Mouse (Mus musculus) cerebellum, adult (tissue): ENCODE data around the gene Grifin.

Source experiments
- ATAC-seq: cut with Nextera tagmentation; 2 replicates; pipeline ENCODE4 v1.9.2; 2017; ENCODE audit warnings: mild to moderate bottlenecking, moderate library complexity, mixed read lengths; ENCODE audit not compliant: insufficient number of reproducible peaks, low FRiP score, low TSS enrichment

The Grifin gene

DNA sequence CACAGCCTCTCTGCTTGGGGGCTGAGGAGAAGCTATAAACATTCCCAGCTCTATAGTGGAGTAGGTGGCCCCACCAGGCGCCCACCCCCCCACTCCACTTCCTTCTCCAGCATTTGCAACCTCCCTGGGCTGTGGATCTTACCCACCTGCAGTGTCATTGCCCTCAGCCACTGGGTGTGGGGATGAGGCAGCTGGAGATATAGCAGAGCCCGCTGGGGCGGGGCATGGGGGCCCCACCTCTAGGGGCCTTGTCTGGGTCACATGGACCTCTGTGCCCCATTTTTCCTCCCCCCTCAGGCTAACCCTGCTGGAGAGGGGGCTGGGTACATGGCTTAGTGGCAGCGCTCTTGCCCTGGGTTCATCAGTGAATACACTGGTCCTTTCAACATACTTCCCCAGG, at the start of gene Grifin:
Gene Grifin, minus strand, starts transcription at position 176 of the 400 bp plus-strand sequence.
- ATAC-seq: no peak

DNA sequence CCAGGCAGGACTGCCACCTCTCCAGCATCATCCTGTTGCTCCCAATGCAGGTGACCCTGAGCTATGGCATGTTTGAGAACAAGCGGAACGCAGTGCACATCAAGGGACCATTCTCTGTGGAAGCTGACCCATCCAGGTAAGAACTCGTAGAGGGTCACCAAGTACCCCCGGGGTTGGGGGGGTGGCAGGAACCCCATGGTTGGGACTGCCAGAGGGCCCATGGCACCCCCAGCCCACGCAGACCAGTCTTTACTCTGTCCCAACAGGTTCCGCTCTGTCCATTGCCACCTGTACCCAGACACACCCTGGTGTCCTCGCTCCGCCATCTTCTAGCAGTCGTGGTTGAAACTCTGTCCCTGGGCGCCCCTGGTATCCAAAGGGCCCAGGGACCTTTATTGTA, 49.3 kb upstream of the Grifin start:
- no peak for ATAC-seq

DNA sequence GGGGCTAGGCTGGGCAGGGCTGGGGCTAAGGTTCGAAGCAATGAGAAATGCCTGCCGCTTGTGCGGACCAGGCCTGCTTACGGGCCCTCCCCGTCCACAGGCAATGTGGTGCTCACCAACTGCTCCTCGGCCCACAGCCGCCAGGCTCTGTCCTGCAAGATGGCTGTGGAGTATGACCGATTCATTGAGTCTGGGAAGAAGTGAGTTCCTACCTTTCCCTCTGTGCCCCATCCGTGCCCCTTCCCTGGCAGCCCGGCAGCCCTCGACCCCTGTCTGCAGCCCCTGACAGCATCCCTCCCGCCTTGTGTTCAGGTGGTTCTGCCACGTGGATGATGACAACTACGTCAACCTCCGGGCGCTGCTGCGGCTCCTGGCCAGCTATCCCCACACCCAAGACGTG, 47.3 kb upstream of the Grifin start:
- no peak for ATAC-seq

DNA sequence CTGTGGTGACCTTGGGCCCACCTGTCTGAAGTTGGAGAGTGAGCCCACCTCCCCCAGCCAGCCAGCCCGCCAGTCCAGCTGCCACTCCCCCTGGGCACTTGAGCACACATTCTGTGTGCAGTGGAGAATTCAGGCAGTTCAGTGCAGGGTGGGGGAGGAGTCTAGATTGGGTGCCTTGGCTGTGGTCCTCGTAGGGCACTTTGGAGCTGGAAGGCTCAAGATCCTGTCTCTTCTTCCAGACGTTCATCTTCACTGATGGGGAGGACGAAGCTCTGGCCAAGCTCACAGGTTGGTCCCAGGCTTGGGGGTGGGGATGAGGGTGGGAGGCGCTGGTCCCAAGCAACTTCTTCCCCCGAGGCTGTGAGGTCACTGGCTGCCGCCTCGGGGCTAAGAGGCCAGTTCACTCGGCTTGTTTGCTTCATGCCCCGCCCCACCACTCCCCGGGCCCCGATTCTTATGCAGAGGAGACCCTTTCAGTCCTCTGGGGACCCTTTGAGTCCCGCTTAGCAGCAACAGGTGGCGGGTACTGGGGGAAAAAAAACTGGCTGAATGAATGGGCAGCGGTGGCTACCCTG, 46.8 kb upstream of the Grifin start:
- ATAC-seq: no peak

DNA sequence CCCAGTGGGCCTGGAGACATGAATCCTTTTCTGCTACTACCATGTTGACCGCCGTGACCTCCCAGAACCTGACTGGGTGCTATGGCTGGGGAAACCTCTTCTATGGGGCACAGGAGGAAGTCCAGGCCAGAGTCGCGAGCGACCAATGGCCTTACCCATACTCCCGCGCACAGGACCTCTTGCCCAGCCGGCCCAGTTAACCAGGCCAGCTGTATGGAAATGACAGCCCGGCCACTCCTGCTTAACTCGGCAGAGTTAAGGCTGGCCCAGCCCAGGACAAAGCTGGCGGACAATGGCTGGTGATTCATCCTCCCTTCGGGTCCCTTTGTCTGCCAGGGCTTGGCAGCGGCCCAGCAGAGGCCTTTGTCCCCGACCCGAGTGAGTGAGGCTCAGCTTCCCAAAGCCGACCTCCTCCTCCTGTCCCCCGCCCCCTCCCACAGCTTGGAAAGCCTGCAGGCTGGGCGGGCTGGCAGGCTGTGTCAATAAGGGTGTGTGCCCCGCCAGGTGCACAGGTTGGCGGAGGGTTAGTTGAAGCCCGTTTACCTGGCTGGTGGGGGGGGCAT, 46.2 kb upstream of the Grifin start:
- no peak for ATAC-seq

DNA sequence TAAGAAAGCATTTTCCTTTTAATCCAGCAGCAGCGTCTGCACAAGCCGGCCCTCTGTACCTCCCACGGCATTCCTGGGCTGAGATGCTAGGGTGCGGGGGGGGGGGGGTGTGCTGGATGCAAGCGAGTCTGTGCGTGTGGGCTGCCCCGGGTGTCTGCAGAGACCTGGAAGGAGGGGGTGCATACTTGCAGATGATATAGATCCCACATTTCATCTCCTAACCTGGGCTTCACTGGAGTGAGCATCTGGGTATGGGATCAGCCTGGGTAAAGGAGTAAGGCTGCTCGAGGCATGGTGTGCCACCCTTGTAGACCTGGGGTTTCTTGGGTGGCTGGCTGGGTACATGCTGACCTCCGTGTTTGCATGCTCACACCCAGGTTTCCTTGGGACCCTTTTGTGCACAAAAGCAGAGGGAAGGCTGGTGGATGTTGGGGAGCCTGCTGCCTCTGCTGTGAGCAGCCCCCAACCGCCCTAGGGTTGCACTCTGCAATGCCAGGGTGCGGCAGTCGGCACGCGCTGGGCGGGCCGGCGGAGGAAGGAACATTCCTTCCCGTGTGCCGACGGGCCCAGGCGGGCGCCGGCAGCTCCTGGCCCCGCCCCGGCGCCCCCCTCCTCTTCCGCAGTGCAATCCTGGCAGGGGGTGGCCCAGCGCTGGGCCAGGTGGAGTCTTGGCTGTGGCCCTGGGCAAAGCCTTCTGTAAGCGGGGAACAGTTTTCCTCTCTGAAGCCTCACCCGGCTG, 45.6 kb upstream of the Grifin start:
- ATAC-seq: no peak

DNA sequence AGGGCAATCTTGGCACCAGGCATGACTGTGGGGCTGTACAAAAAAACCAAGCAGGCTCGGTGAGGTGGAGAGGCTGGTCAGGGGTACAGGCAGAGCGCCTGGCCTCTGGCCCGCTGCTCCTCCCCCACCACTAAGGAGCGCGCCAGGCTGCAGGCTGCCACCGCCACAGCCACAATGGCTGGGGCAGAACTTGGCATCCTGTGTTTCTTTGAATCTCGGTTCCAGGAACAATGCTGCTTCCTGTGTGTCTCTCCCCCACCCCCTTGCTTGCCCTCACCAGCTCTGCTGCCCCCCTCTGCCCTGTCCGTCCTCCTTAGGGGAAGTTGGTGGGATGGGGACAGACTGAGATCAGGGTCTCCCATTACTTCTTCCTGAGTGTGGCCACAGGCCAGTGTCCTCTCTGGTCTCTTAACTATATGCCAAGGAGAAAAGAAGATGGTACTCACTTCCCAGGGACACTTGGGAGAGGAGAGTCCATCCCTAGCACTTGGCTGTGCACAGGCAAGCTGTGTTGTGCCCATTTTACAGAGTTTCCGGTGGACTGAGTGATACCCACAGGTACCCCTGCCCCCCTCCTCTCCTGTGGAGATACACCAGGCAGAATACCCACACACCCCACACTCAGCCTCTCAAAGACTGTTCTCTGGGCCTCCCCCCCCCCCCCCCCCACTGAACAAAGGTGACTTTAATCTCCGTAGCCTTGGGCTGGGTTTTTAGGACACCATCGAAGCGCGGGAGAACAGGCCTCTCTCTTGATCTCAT, 44.8 kb upstream of the Grifin start:
- no peak for ATAC-seq

DNA sequence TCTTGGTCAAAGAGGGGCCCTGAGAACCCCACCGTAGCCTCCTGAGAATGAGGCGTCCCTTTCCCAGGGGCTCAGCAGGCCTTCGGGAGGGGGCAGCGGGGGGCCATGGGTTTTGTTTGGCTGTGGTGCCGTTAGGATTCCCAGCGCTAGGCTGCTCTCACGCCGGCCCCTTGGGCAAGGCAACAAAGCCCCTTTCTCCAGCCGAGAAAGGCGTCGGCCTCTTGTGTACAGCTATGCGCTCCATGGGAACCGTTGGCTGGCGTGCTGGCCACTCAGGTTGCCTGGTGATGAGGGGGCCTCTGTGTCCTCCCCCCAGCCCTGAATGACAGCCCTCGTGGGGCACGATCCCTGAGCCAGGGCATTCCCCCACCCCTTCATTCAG, 43.8 kb upstream of the Grifin start:
- ATAC-seq: no peak

DNA sequence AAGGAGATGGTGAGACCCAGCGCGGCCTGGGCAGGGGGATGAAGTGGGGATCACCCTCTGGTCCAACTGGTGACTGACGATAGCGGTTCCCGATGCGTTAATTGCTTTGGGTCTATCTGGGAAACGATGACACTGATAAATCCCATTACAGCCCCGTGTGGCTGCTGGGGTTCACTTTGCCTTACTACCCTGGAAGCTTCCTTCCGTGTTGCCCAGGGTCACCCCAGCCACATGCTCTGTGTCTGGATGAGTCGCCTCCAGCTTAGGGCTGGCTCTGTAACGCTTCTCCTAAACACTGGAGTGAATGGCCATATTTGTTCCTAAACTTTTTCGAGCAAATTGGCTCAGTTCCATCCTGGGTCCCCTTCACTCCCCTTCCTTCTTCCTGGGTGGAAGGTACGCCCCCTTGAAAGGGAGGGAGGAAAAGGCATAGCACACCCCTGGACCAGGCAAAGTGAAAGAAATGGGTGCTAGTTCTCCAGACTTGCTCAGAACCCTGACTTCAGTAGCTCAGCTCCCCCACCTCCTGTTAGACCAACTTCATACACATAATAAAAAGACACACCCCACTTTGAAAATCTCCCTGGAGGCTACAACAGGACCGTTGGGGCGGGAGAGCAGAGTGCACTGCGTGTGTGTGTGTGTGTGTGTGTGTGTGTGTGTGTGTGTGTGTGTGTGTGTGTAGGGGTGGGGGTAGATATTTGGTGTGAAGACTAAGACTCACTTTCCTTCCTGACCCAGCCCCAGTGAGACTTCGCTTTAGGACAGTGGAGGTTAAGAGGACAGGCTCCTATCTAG, 43.2 kb upstream of the Grifin start:
- no peak for ATAC-seq

DNA sequence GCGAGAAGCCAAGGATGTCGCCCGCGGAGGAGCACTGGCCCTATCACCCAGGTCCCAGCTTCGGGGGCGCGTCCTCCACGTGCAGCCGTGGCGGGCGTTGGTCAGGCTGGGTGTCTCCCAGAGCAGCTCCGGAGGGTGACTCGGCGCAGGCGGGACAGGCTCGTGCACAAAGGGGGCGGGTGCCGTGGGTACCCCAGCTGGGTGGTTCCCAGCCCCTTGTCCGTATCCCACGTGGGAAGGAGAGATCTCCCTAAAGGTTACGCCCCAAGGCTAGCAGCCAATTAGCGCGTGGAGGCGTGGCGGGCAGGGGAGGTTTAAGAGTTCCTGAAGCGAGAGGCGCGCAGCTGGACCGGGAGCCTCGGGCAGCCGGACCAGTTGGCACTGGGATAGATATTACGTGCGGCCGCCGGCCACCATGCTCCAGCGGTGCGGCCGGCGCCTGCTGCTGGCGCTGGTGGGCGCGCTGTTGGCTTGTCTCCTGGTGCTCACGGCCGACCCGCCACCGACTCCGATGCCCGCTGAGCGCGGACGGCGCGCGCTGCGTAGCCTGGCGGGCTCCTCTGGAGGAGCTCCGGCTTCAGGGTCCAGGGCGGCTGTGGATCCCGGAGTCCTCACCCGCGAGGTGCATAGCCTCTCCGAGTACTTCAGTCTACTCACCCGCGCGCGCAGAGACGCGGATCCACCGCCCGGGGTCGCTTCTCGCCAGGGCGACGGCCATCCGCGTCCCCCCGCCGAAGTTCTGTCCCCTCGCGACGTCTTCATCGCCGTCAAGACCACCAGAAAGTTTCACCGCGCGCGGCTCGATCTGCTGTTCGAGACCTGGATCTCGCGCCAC, 42.3 kb upstream of the Grifin start, which contains the start of gene Lfng:
Gene Lfng, plus strand, starts transcription at position 320 of the 835 bp plus-strand sequence.
- no peak for ATAC-seq

DNA sequence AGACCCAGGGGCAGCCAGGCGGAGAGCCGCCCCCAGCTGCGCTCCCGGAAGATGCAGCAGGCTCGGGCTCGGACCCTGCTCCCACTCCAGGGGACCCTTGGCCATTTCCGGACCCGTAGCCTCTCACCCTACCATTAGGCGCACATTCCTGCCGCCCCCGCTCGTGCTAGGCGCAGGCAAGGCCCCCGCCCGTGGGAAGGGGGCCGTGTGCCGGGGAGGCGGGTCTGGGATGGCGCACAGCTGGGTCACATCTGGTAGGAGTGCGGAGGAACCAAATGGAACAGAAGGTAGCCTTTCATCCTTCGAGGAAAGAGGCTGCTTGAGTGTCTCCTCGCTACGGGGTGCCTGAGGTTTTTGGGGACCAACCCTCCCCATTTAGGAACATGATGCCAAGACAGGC, 41.5 kb upstream of the Grifin start:
- no peak for ATAC-seq

DNA sequence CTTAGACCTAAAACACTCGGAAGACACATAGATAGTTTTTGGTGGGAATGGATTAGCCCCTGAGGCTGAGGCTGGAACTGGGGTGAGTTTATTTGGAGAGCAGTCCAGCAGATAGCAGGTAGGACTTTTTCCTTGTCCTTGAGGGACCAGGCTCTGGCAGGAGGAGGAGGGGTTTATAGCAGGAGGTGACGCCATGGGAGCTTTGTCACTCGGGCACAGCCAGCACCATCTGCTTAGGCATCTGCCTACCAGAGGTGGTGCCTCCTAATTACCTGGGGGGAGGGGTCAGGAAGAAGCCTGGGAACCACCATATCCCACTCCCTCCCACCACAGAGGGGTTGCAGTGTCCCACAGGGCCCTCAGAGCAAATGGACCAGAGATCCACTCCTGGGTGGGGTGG, 40.4 kb upstream of the Grifin start:
- ATAC-seq: no peak

DNA sequence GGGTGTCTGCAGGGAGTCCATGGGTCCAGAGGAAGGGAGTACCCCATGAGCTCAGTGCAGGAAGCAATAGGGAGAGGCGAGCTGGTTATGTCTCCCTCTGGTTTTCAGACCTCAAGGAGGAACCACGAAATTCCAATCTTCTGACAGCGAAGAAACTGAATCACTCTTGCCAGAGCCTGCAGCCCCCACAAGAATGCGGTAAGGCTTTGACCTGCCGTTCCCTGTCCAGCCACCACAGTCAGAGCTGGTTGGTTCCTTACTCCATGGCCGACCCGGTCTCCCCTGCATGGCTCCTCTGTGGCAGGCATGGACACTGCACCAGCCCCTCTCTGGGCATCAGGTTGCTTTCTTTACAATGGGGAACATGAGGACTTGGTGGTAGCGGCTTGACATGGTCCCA, 39.5 kb upstream of the Grifin start:
- ATAC-seq: no peak

DNA sequence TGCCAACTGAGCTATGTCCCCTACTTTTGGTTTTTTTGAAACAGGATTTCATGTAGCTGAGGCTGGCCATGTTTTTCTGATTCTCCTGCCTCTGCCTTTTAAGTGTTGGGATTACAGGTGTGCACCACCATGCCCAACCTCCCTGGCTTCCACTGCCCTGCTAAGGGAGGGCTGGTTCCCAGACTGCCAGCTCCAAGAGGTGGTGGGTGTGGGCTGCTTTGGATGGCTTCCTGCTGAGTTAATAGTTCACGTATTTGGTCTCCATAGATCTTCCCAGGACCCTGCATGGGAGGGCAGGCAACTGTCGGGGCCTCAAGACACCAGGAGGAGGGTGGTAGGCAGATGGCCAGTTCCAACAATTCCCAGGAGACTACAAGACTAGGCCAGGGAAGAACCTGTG, 37.7 kb upstream of the Grifin start:
- no peak for ATAC-seq

DNA sequence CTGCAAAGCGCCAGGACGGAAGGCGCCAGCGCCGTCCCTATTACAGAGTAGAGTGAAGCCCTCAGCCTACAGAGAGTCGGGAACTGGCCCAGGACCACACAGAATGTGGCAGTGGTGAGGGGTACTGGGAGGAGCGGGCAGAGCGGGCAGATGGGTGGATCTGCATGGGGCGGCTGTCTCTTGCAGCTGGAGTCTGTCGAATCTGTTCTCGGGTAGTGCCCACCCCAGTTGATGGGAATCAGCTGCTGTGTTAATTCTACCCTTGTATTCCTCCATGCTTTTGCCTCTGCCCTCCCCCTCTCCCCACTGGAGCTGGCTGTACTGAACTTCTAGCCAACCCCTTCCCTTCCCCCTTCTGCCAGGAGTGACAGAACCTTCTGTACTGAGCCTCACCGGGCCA, 36.8 kb upstream of the Grifin start:
- no peak for ATAC-seq

DNA sequence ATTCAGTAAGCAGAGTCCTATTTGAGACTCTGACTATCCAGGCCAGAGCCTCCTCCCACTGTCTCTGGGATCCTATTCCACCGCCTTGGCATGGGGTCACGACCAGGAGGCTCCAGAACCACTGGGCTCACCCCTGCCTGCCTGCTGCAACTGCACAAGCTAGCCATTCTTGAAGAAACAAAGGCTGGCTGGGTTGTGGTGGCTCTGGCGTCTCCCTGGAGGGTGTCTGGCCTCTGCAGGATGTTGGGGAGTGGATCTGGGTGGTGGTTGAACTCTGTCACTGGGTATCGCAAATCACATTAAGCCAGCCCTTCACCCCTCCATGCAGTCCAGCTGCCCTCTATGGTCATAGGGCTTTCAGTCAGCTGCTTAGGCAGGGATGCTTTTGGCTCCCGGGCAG, 35.1 kb upstream of the Grifin start:
- no peak for ATAC-seq

DNA sequence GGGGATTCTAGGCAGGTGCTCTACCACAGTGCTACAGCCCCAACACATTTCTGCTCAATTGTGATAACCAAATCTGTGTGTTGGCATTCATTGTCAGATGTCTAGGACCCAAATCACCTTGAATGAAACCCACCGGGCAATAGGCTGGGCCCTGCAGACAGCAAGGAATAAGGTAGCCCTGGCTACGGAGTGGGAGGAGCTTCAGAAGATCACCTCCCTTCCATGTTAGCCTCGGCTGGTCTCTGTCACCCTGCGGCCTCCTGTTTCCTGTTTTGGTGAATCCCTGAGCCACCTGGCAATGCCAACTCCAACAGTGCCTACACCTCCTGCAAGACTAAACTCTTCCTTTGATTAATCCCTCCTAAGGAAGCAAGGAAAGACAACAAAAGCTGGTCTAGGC, 32.9 kb upstream of the Grifin start:
- ATAC-seq: no peak

DNA sequence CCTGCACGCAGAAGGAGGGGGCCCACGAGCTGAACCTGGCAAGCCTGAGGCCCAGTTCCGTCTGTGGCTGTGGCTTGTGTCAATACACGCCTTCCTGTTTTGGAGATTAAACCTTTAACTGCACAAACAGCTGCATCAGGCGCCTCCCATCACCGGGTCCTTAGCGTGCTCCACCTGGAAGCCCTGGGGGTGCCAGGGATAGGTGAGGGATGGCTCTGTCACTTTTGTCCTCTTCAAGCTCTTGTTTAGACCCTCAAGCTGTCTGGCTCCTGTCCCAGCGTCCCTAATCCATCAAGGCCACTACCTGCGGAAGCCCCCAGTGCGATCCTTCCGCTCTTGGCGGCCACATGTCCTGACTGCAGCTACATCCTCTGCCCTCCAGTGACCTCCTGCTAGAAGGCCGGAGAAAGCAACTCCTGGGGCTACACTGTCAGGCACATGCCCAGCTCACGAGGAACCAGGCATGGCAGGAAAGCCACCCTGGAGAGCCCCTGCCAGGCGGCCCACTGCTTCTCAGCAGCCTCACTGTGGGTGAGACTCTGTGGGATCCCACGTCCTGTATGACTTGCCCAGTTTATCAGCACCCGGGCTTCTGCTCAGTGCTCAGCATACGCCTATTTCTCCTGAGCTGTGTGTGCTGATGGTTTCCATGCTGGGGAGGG, 32.2 kb upstream of the Grifin start:
- no peak for ATAC-seq

DNA sequence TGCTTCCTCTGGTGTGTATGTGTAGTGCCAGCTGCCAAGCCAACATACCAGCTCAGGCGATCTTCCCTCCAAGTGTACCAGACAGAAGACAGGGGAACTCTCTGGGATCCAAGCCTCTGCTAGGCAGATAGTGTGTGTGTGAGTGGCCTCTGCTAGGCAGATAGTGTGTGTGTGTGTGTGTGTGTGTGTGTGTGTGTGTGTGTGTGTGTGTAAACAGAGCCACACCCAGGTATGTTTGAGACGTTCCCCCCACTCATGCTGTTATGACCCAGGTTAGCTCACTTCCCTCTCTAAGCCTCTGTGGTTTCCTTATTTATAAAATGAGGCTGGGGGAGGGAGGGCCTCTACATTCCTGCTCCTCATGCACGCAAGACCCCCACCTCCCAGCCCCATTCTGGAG, 31.6 kb upstream of the Grifin start:
- ATAC-seq: no peak
